Comparison of ENCODE assay signal across 24 mouse cellular contexts in genomic region chr4:151081355-151081754, GRCm38 (mm10). TPM values are rescaled to one million over a fixed set of nuclear protein-coding genes. Genes with fewer than 3 reads are reported as not detected.
"Had no signal": no experiment of that assay in that cellular context is flagged by ENCODE, and none has a peak within 500 bp of the region (broad histone marks: within the 10 kb centered on the region; RNA-seq: fewer than 3 reads in every experiment).

No protein-coding gene starts in this region.

- H3K36me3 ChIP-seq: lung, embryonic 15.5 days; stomach, embryonic 15.5 days had no signal

- ATAC-seq: lung, postnatal 0 days; midbrain, embryonic 13.5 days; midbrain, embryonic 15.5 days had no signal

- H3K4me2 ChIP-seq: lung, embryonic 15.5 days; midbrain, embryonic 11.5 days; midbrain, embryonic 13.5 days; midbrain, embryonic 15.5 days; neural tube, embryonic 12.5 days; stomach, embryonic 15.5 days had no signal

- H3K4me1 ChIP-seq: lung, embryonic 15.5 days; midbrain, embryonic 13.5 days; midbrain, embryonic 15.5 days; neural tube, embryonic 12.5 days; stomach, embryonic 15.5 days had no signal

- H3K27me3 ChIP-seq: lung, embryonic 15.5 days; midbrain, embryonic 13.5 days; midbrain, embryonic 15.5 days; neural tube, embryonic 12.5 days; stomach, embryonic 15.5 days had no signal

- H3K27ac ChIP-seq: lung, embryonic 15.5 days; macrophage; midbrain, embryonic 13.5 days; midbrain, embryonic 15.5 days; neural tube, embryonic 12.5 days; stomach, embryonic 15.5 days; stomach, postnatal 0 days had no signal

- H3K9me3 ChIP-seq: lung, embryonic 15.5 days; midbrain, embryonic 13.5 days; midbrain, embryonic 15.5 days; neural tube, embryonic 12.5 days; stomach, embryonic 15.5 days had no signal

- H3K9ac ChIP-seq: lung, embryonic 15.5 days; midbrain, embryonic 13.5 days; midbrain, embryonic 15.5 days; neural tube, embryonic 12.5 days; stomach, embryonic 15.5 days had no signal

- DNase-seq: lung, adult 2 months; lung, postnatal 14 days; lung, postnatal 36 days; right cerebral cortex, postnatal 14 days; thymus, adult 2 months; thymus, postnatal 25 days; thymus, postnatal 4 days had no signal

- H3K4me3 ChIP-seq: lung, embryonic 15.5 days; megakaryocyte, embryonic 14.5 days; midbrain, embryonic 13.5 days; midbrain, embryonic 15.5 days; neural tube, embryonic 12.5 days; stomach, embryonic 15.5 days had no signal

RNA-seq across cellular contexts. Expression of gene Gm13090, which starts 8.0 kb away (rescaled TPM):
- total RNA-seq: megakaryocyte progenitor cell, adult 5-6 weeks; midbrain, postnatal 0 days; monocyte, adult 5-6 weeks; neutrophil, adult 5-6 weeks had no signal
- polyA plus RNA-seq: lung, adult 2 months; lung, embryonic 15.5 days; lung, postnatal 0 days; macrophage; midbrain, embryonic 11.5 days; midbrain, postnatal 0 days; neural tube, embryonic 12.5 days; spleen, adult 2 months; stomach, embryonic 15.5 days; stomach, postnatal 0 days; testis, adult 2 months; thymus, adult 2 months; urinary bladder, adult 2 months had no signal
